Comparison of ENCODE assay signal across 26 mouse cellular contexts in the genomic region with DNA sequence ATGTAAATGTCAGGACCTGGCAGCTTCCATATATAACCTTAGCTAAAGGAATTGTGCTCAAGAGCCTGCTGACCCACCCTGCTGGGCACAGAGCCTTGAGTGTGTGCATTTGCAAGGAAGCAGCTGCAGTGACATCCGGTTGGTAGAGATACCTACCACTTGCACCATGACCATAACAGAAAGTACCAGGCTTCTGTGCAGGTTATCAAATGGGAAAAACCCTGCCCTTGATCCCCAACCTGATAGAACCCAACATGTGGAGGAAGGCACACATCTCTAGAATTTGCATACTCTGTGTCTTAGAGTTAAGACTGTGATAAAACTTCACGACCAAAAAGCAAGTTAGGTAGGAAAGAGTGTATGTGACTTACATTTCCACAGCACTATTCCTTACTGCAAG.
DNase-seq lines count a peak whose midpoint lies in the region; ATAC-seq and TF ChIP-seq lines count a peak whose summit lies in the region.
"Had no signal": no experiment of that assay in that cellular context is flagged by ENCODE, and none has a peak within 500 bp of the region (broad histone marks: within the 10 kb centered on the region; RNA-seq: fewer than 3 reads in every experiment).

No protein-coding gene starts in this region.

- H3K79me2 ChIP-seq in macrophage (ENCODE audit: inconsistent target): no peaks in the 10 kb centered on the region; the same call in 1 of the 2 replicates

- 85% methylated on average over 2 of the region's 2 CpGs for WGBS in macrophage (ENCODE audit: missing documents)

- TF ChIP-seq CTCF in bone marrow macrophage, adult 2 months (IDR thresholded peaks at IDR 0.05; ENCODE audit: low read depth, low read length): no peak

- peak overlapping the region; percentile 26 for H3K4me3 ChIP-seq in bone marrow macrophage, adult 2 months (ENCODE audit: insufficient read depth, low read length)
- H3K4me3 ChIP-seq in macrophage (ENCODE audit: inconsistent target): no peak overlapping the region; the same call in 1 of the 2 replicates
- H3K4me3 ChIP-seq: embryonic facial prominence, embryonic 10.5 days; embryonic facial prominence, embryonic 13.5 days; erythroblast, embryonic 14.5 days; forebrain, embryonic 12.5 days; forebrain, embryonic 15.5 days; heart, adult 2 months; hindbrain, embryonic 10.5 days; hindbrain, embryonic 13.5 days had no signal

- intact Hi-C loops in left cerebral cortex, postnatal 4 days (cut with DNase I): no loop called here

- DNase-seq in CD4-positive helper T cell, adult 2 months (ENCODE audit: low read depth, low spot score): peak; percentile 54
- no peak for DNase-seq in thymus, postnatal 14 days
- DNase-seq in left cerebral cortex, postnatal 4 days: no peak
- DNase-seq in spleen, adult 18-20 months: no peak
- DNase-seq: adrenal gland, postnatal 10 days; adrenal gland, postnatal 36 days; cerebellum, adult 11-12 months; cerebellum, adult 8-10 months; cerebellum, postnatal 10 days; cerebellum, postnatal 36 days; embryo, embryonic 11 days; gastrocnemius, postnatal 25 days; heart, postnatal 36 days had no signal

- H3K36me3 ChIP-seq in macrophage (ENCODE audit: inconsistent target): no peaks in the 10 kb centered on the region
- H3K36me3 ChIP-seq: embryonic facial prominence, embryonic 10.5 days; embryonic facial prominence, embryonic 13.5 days; forebrain, embryonic 12.5 days; forebrain, embryonic 15.5 days; hindbrain, embryonic 10.5 days; hindbrain, embryonic 13.5 days had no signal

- ATAC-seq in CD4-positive, CD25-positive, alpha-beta regulatory T cell, adult 4 months: peak; percentile 71
- ATAC-seq: forebrain, embryonic 15.5 days; hindbrain, embryonic 16.5 days; intestine, postnatal 0 days had no signal

- H3K27ac ChIP-seq in bone marrow macrophage, adult 2 months (ENCODE audit: insufficient read depth, low read depth, low read length): peak overlapping the region; percentile 88
- H3K27ac ChIP-seq in macrophage: peak overlapping the region; percentile 65
- H3K27ac ChIP-seq: embryonic facial prominence, embryonic 10.5 days; embryonic facial prominence, embryonic 13.5 days; forebrain, embryonic 12.5 days; forebrain, embryonic 15.5 days; heart, adult 2 months; hindbrain, embryonic 10.5 days; hindbrain, embryonic 13.5 days had no signal

- peaks cover 62% of the 10 kb centered on the region for H3K4me1 ChIP-seq in bone marrow macrophage, adult 2 months (ENCODE audit: control insufficient read depth, insufficient read depth, low read length)
- H3K4me1 ChIP-seq: embryonic facial prominence, embryonic 13.5 days; forebrain, embryonic 15.5 days had no signal

- no peak for TF ChIP-seq POLR2A in bone marrow macrophage, adult 2 months (IDR thresholded peaks at IDR 0.05; ENCODE audit: borderline replicate concordance, low read depth, low read length)
